Mouse (Mus musculus) common myeloid progenitor, adult 5-6 weeks (primary cell): ENCODE measurements around the gene Rpl26. TPM values are rescaled to one million over a fixed set of nuclear protein-coding genes. Genes with fewer than 3 reads are reported as not detected.

Experiments used
- ATAC-seq: replicated peaks from 2 replicates; pipeline ENCODE4 v1.8.0; 2016; ENCODE audit warnings: low read depth, mild to moderate bottlenecking, moderate TSS enrichment, inconsistent platforms; ENCODE audit not compliant: poor library complexity, severe bottlenecking
- total RNA-seq: library from RNA; stranded (forward); fragments of 200-1000, 187-1606 nt; gene quantifications from 2 replicates; pipeline ENCODE4 v1.2.3, GENCODE M21; 2017

Gene Rpl26
- total RNA-seq, 1 experiment from 2014 or later, result 5,501 TPM

GRCm38 (mm10) chr11:68888253-68888652, 13.1 kb upstream of the Rpl26 start, which contains the start of gene Rnf222:
Gene Rnf222, plus strand, starts transcription at chr11:68888553.
- ATAC-seq, result no peak

GRCm38 (mm10) chr11:68888653-68889052, 12.7 kb upstream of the Rpl26 start:
- no peak for ATAC-seq

- ATAC-seq, result no peak
Observed at GRCm38 (mm10) chr11:68890625-68891024, 10.8 kb upstream of the Rpl26 start.

GRCm38 (mm10) chr11:68891823-68892222, 9.6 kb upstream of the Rpl26 start:
- no peak for ATAC-seq

- no peak for ATAC-seq
Observed at GRCm38 (mm10) chr11:68892233-68892832, 9.1 kb upstream of the Rpl26 start.

GRCm38 (mm10) chr11:68893911-68894464, 7.4 kb upstream of the Rpl26 start:
- no peak for ATAC-seq

GRCm38 (mm10) chr11:68896247-68896646, 5.1 kb upstream of the Rpl26 start:
- no peak for ATAC-seq

GRCm38 (mm10) chr11:68897120-68897519, 4.3 kb upstream of the Rpl26 start:
- ATAC-seq, result peak; percentile 41

- no peak for ATAC-seq
Observed at GRCm38 (mm10) chr11:68897838-68898237, 3.5 kb upstream of the Rpl26 start.

- no peak for ATAC-seq
Observed at GRCm38 (mm10) chr11:68898790-68899189, 2.6 kb upstream of the Rpl26 start.

GRCm38 (mm10) chr11:68899815-68900214, 1.6 kb upstream of the Rpl26 start:
- ATAC-seq, result no peak

GRCm38 (mm10) chr11:68900519-68901350, 648 bp upstream of the Rpl26 start:
- no peak for ATAC-seq

- ATAC-seq, result no peak
Observed at GRCm38 (mm10) chr11:68902047-68902364, 623 bp downstream of the Rpl26 start.

GRCm38 (mm10) chr11:68902367-68902766, 984 bp downstream of the Rpl26 start:
- no peak for ATAC-seq

- ATAC-seq, result no peak
Observed at GRCm38 (mm10) chr11:68902823-68903222, 1.4 kb downstream of the Rpl26 start.

GRCm38 (mm10) chr11:68903775-68904174, 2.4 kb downstream of the Rpl26 start:
- ATAC-seq, result no peak

GRCm38 (mm10) chr11:68904375-68905137, 3.2 kb downstream of the Rpl26 start:
- peak; percentile 53 for ATAC-seq

- ATAC-seq, result no peak
Observed at GRCm38 (mm10) chr11:68905138-68905531, 3.8 kb downstream of the Rpl26 start.

GRCm38 (mm10) chr11:68905665-68906460, 4.5 kb downstream of the Rpl26 start:
- no peak for ATAC-seq

GRCm38 (mm10) chr11:68906461-68906790, 5.0 kb downstream of the Rpl26 start:
- no peak for ATAC-seq
